Mouse (Mus musculus): ENCODE measurements around the gene Pax5. TPM values are rescaled to one million over a fixed set of nuclear protein-coding genes. Genes with fewer than 3 reads are reported as not detected.

Pax5 gene
- polyA plus RNA-seq (2012; rRNA removed), result 1.8 and 3.1 TPM in 2 replicates

DNA sequence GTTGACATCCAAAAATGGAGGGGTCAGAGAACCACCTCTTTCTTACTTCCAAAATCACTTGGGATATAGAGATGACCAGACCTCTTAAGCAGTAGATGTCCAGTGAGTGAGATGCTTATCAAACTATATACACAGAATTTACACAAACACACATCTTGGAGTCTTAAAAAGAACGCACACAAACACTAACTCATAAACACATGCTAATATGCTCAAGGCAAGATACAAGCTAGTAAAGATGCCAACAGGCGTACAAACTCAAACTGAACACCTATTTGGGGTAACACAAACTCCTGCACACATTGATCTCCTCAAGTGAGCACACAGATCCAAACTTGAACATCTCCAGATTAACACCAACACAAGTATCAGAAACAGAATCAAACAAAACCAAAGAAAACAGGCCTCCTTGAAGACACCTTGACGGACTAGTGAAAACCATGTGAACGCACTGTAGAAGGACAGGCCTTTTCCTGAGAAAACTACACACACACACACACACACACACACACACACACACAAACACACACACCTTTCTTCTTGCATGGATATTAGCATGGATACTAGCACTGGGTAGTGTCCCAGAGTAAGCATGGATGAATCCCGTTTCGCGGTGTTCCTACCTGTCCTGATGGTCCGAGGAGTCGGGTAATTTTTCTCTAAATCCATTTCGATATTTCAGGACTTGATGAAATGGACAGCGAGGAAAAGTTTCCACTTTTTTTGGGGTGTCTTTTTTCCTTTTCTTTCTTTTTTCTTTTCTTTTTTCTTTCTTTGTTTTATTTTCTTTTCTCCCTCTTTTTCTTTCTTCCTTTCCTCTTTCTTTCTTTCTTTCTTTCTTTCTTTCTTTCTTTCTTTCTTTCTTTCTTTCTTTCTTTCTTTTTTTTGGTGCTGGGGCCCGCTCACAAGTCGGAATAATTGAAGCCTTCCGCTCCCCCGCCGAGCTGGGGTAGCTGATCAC, at the start of gene Pax5:
Pax5 (minus strand) TSS at position 748 of the 961 bp plus-strand sequence.

DNA sequence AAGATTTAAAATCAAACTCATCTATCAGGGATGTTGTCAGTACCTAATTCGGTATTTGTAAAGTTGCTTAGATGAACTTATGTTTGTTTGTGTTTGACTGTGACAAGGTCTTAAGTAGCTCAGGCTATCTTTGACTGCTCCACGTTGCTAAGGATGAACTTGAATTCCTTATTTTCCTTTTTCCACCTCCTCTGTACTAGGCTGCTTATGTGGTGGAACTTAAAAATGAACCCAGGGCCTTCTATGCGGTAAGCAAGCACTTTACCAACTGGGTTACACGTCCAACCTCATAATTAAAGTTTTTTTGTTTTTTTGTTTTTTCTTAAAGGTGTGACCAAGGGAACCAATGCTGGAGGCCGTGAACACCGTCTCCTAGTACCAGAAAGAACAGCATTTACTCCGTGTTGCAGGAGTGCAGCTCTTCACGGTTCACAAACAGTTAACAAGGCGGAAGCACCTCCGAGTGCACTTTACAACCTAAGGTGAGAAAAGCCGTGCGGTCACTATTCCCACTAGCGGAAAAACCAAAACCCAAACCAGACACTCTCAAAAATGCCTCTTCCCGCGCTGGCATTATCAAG, 45.4 kb upstream of the Pax5 start, which contains the start of gene Zcchc7:
Zcchc7 (plus strand) TSS at position 325 of the 581 bp plus-strand sequence.

Other genes with a start within 250 kb of the Pax5 start
- gene Zcchc7, start 45.4 kb upstream of the Pax5 start, polyA plus RNA-seq (2012; rRNA removed), result 46.2 and 53.6 TPM in 2 replicates